Comparison of ENCODE assay signal across 8 mouse cellular contexts in genomic region chr15:9070912-9071555, GRCm38 (mm10). TPM values are rescaled to one million over a fixed set of nuclear protein-coding genes. Genes with fewer than 3 reads are reported as not detected.
A peak's percentile ranks its signal among the peaks of the same experiment; 100 is the strongest.
DNase-seq lines count a peak whose midpoint lies in the region; ATAC-seq and TF ChIP-seq lines count a peak whose summit lies in the region.

Gene Nadk2, plus strand, starts transcription at chr15:9071260.

- WGBS in heart, embryonic 12.5 days, result 0% methylated on average over 45 of the region's 54 CpGs
- under 1% methylated on average over 50 of the region's 54 CpGs for WGBS in kidney, postnatal 0 days
- under 1% methylated on average over 51 of the region's 54 CpGs for WGBS in liver, embryonic 11.5 days
- under 1% methylated on average over 39 of the region's 54 CpGs for WGBS in stomach, embryonic 14.5 days

- H3K4me3 ChIP-seq in heart, embryonic 12.5 days, result peak within 1 kb of the TSS; percentile 96
- peak within 1 kb of the TSS; percentile 88 for H3K4me3 ChIP-seq in kidney, postnatal 0 days (replicated peaks; ENCODE audit: low read depth, low read length)
- peak within 1 kb of the TSS; percentile 99 for H3K4me3 ChIP-seq in liver, embryonic 11.5 days (ENCODE audit: low read depth, low read length)
- H3K4me3 ChIP-seq in stomach, embryonic 14.5 days (ENCODE audit: low read depth, low read length), result peak within 1 kb of the TSS; percentile 92

- DNase-seq in CD4-positive helper T cell, adult 2 months (ENCODE audit: low read depth, low spot score), result peak; percentile 96
- peak; percentile 97 for DNase-seq in brain, embryonic 18.5 days (ENCODE audit: low read depth, low spot score)
- peak; percentile 100 for DNase-seq in kidney, postnatal 0 days (ENCODE audit: low spot score)
- DNase-seq in liver, embryonic 11.5 days (ENCODE audit: low spot score), result peak; percentile 97
- peak; percentile 97 for DNase-seq in naive thymus-derived CD4-positive, alpha-beta T cell, adult 2 months (ENCODE audit: low read depth)

- peak within 1 kb of the TSS; percentile 89 for H3K4me2 ChIP-seq in heart, embryonic 12.5 days
- H3K4me2 ChIP-seq in kidney, postnatal 0 days (ENCODE audit: low read length), result peak within 1 kb of the TSS; percentile 64
- H3K4me2 ChIP-seq in liver, embryonic 11.5 days, result peak within 1 kb of the TSS; percentile 79
- H3K4me2 ChIP-seq in stomach, embryonic 14.5 days (replicated peaks; ENCODE audit: low read depth, low read length), result peak within 1 kb of the TSS; percentile 78

- no peaks in the 10 kb centered on the region for H3K27me3 ChIP-seq in heart, embryonic 12.5 days (replicated peaks)
- no peaks in the 10 kb centered on the region for H3K27me3 ChIP-seq in kidney, postnatal 0 days (ENCODE audit: insufficient read depth, low read length)
- H3K27me3 ChIP-seq in liver, embryonic 11.5 days (replicated peaks; ENCODE audit: control insufficient read depth, insufficient read depth, low read length), result no peaks in the 10 kb centered on the region
- H3K27me3 ChIP-seq in stomach, embryonic 14.5 days (ENCODE audit: control insufficient read depth, insufficient read depth, low read length), result no peaks in the 10 kb centered on the region

- no peaks in the 10 kb centered on the region for H3K9me3 ChIP-seq in heart, embryonic 12.5 days (replicated peaks)
- no peaks in the 10 kb centered on the region for H3K9me3 ChIP-seq in kidney, postnatal 0 days (replicated peaks; ENCODE audit: low read length)
- H3K9me3 ChIP-seq in liver, embryonic 11.5 days (ENCODE audit: control insufficient read depth, low read length), result no peaks in the 10 kb centered on the region
- no peaks in the 10 kb centered on the region for H3K9me3 ChIP-seq in stomach, embryonic 14.5 days (ENCODE audit: control insufficient read depth, low read depth, low read length)

- H3K27ac ChIP-seq in heart, embryonic 12.5 days (ENCODE audit: poor library complexity, severe bottlenecking), result peak within 1 kb of the TSS; percentile 94
- H3K27ac ChIP-seq in kidney, postnatal 0 days, result peak within 1 kb of the TSS; percentile 94
- peak within 1 kb of the TSS; percentile 95 for H3K27ac ChIP-seq in liver, embryonic 11.5 days (ENCODE audit: low read depth, low read length)
- peak within 1 kb of the TSS; percentile 92 for H3K27ac ChIP-seq in stomach, embryonic 14.5 days (ENCODE audit: low read length)

- ATAC-seq in erythroid progenitor cell, adult 5-6 weeks (replicated peaks; ENCODE audit: low FRiP score, poor library complexity, severe bottlenecking), result peak; percentile 83
- ATAC-seq in heart, embryonic 12.5 days (ENCODE audit: insufficient number of reproducible peaks, low FRiP score), result peak; percentile 97
- peak; percentile 99 for ATAC-seq in kidney, postnatal 0 days (replicated peaks; ENCODE audit: low FRiP score, low read depth)
- ATAC-seq in liver, embryonic 11.5 days (replicated peaks; ENCODE audit: low FRiP score), result peak; percentile 92
- peak; percentile 99 for ATAC-seq in stomach, embryonic 14.5 days (ENCODE audit: insufficient number of reproducible peaks, insufficient read depth, low FRiP score, low read depth)

- TF ChIP-seq CTCF in kidney, postnatal 0 days (IDR thresholded peaks at IDR 0.05; ENCODE audit: low read depth), result no peak

- no peaks in the 10 kb centered on the region for H3K36me3 ChIP-seq in heart, embryonic 12.5 days
- H3K36me3 ChIP-seq in kidney, postnatal 0 days (ENCODE audit: insufficient read depth, low read length), result no peaks in the 10 kb centered on the region
- H3K36me3 ChIP-seq in liver, embryonic 11.5 days (ENCODE audit: control insufficient read depth, insufficient read depth, low read length), result peaks cover 5% of the 10 kb centered on the region; the same call in 1 of the 2 replicates
- H3K36me3 ChIP-seq in stomach, embryonic 14.5 days (ENCODE audit: control insufficient read depth, insufficient read depth, low read length), result no peaks in the 10 kb centered on the region

- peaks cover 32% of the 10 kb centered on the region for H3K4me1 ChIP-seq in heart, embryonic 12.5 days (replicated peaks)
- peaks cover 19% of the 10 kb centered on the region for H3K4me1 ChIP-seq in kidney, postnatal 0 days (replicated peaks; ENCODE audit: insufficient read depth, low read length)
- H3K4me1 ChIP-seq in liver, embryonic 11.5 days (replicated peaks; ENCODE audit: control insufficient read depth, insufficient read depth, low read length), result peaks cover 29% of the 10 kb centered on the region
- H3K4me1 ChIP-seq in stomach, embryonic 14.5 days (ENCODE audit: control insufficient read depth, insufficient read depth, low read length), result peaks cover 30% of the 10 kb centered on the region

- H3K9ac ChIP-seq in heart, embryonic 12.5 days, result peak within 1 kb of the TSS; percentile 97
- peak within 1 kb of the TSS; percentile 90 for H3K9ac ChIP-seq in kidney, postnatal 0 days (ENCODE audit: low read depth, low read length)
- H3K9ac ChIP-seq in liver, embryonic 11.5 days (ENCODE audit: low read depth, low read length), result peak within 1 kb of the TSS; percentile 95
- peak within 1 kb of the TSS; percentile 92 for H3K9ac ChIP-seq in stomach, embryonic 14.5 days (replicated peaks; ENCODE audit: low read depth, low read length)

RNA-seq across cellular contexts. Expression of gene Nadk2, which starts in this region (rescaled TPM):
- 114 and 185 TPM in 2 replicates for total RNA-seq in erythroid progenitor cell, adult 5-6 weeks (2015; ENCODE audit: low replicate concordance)
- total RNA-seq in erythroid progenitor cell, adult 5-6 weeks (2017; ENCODE audit: low replicate concordance), result 114 and 217 TPM in 2 replicates
- polyA plus RNA-seq in heart, embryonic 12.5 days (2016; fragmentation: Nextera tagmentation; extraction: Ambion mirVana), result 72.6 and 73.2 TPM in 2 replicates
- polyA plus RNA-seq in kidney, postnatal 0 days (2015; fragmentation: Nextera tagmentation; extraction: Ambion mirVana), result 31.6 and 34.9 TPM in 2 replicates
- polyA plus RNA-seq in liver, embryonic 11.5 days (2014; fragmentation: Nextera tagmentation; extraction: Ambion mirVana), result 122 and 148 TPM in 2 replicates
- polyA plus RNA-seq in stomach, embryonic 14.5 days (2014; fragmentation: Nextera tagmentation; extraction: Ambion mirVana), result 31.8 and 32.1 TPM in 2 replicates

Comparison
In these comparisons a context has a peak if more than half of its experiments do, and no peak if none do; other contexts are left out.
1. Peak in every context shown above with its lines: DNase-seq, ATAC-seq, H3K4me3 ChIP-seq and H3K27ac ChIP-seq.